ENCODE assay signal across 10 mouse cellular contexts in the genomic region with DNA sequence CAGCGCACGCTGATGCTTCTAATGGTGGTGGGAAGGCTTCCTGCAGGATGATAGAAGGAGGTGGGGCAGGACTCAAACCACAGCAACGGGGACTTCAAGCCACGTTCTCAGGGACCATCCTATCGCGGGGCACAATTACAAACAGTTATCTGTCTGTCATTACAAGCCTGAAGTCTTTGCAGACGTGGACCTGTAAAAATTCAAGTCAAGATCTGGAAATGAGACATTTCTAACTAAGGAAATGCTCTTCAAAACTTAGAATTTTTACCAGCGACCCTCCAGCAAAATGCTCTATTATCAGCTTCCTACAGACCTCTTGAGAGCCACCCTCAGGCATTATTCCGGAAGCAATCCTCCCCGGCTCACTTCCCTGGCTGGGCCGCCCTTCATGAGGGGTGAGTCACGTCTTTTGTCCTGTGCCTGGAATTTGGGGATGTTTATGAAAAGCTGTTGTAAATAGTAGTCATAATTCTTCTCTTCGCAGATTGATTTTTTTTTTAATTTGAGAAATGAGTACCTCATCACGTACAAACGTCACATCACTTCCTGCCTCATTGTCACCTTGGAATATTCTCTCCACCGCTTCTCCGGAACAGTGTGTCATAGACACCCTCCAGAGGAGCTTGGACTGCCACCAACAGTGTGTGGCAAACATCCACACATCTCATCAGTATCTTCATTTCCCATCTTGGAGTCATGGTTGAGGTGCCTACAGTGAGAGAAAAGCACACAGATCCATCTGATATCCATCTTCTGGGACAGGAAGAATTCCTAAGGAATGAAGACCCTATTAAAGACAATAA. TPM values are rescaled to one million over a fixed set of nuclear protein-coding genes. Genes with fewer than 3 reads are reported as not detected.
DNase-seq lines count a peak whose midpoint lies in the region; ATAC-seq and TF ChIP-seq lines count a peak whose summit lies in the region.
"Had no signal": no experiment of that assay in that cellular context is flagged by ENCODE, and none has a peak within 500 bp of the region (broad histone marks: within the 10 kb centered on the region; RNA-seq: fewer than 3 reads in every experiment).

No protein-coding gene starts in this region.

- ATAC-seq in lung, embryonic 15.5 days (ENCODE audit: borderline replicate concordance, extremely low read depth, low FRiP score, low TSS enrichment) = 0 out of 2 replicates have a peak, but pooled peaks have one; percentile 45
- ATAC-seq: midbrain, embryonic 13.5 days had no signal

- H3K36me3 ChIP-seq in lung, embryonic 15.5 days = no peaks in the 10 kb centered on the region
- H3K36me3 ChIP-seq: midbrain, embryonic 13.5 days had no signal

- TF ChIP-seq CTCF in cortical plate, adult 2 months (IDR thresholded peaks at IDR 0.05; ENCODE audit: extremely low read depth, insufficient read depth, low read length) = no peak

- H3K27me3 ChIP-seq in lung, embryonic 15.5 days = no peaks in the 10 kb centered on the region
- H3K27me3 ChIP-seq: midbrain, embryonic 13.5 days had no signal

- WGBS in lung, embryonic 15.5 days = 54% methylated on average over 17 of the region's 17 CpGs

- no peaks in the 10 kb centered on the region for H3K9me3 ChIP-seq in lung, embryonic 15.5 days
- H3K9me3 ChIP-seq: midbrain, embryonic 13.5 days had no signal

- H3K4me3 ChIP-seq in cortical plate, adult 2 months (ENCODE audit: insufficient read depth, low read length) = no peak overlapping the region
- no peak overlapping the region for H3K4me3 ChIP-seq in lung, embryonic 15.5 days
- H3K4me3 ChIP-seq: midbrain, embryonic 13.5 days had no signal

- no peak for TF ChIP-seq POLR2A in cortical plate, adult 2 months (IDR thresholded peaks at IDR 0.05; ENCODE audit: extremely low read depth, insufficient read depth, low read length)

- H3K4me2 ChIP-seq in lung, embryonic 15.5 days = no peak overlapping the region
- H3K4me2 ChIP-seq: midbrain, embryonic 13.5 days had no signal

- DNase-seq in adrenal gland, adult 8-10 months = peak; percentile 60
- peak; percentile 71 for DNase-seq in kidney, adult 9 months
- DNase-seq in cerebellum, adult 9-11 months = no peak
- DNase-seq in urinary bladder, postnatal 4 days (ENCODE audit: low spot score in 2 of 2) = no peak
- DNase-seq in cerebellum, adult 11 months = no peak
- DNase-seq in retina, embryonic 14.5 days (ENCODE audit: low spot score) = no peak
- DNase-seq: layer of hippocampus, adult 9-11 months had no signal

- H3K4me1 ChIP-seq in cortical plate, adult 2 months (ENCODE audit: control insufficient read depth, insufficient read depth, low read length) = no peaks in the 10 kb centered on the region
- H3K4me1 ChIP-seq in lung, embryonic 15.5 days = peaks cover 6% of the 10 kb centered on the region
- H3K4me1 ChIP-seq: midbrain, embryonic 13.5 days had no signal

- peak overlapping the region; percentile 94; the same call in 1 of the 2 replicates for H3K27ac ChIP-seq in cortical plate, adult 2 months (ENCODE audit: insufficient read depth, low read length)
- peak overlapping the region; percentile 34; the same call in 1 of the 2 replicates for H3K27ac ChIP-seq in lung, embryonic 15.5 days
- H3K27ac ChIP-seq: midbrain, embryonic 13.5 days had no signal

- H3K9ac ChIP-seq in lung, embryonic 15.5 days = no peak overlapping the region
- H3K9ac ChIP-seq: midbrain, embryonic 13.5 days had no signal

RNA-seq across cellular contexts. Expression of a gene that starts 23.6 kb away (rescaled TPM):
- total RNA-seq in adrenal gland, adult 8-10 months (2022) = 10 to 100 TPM; 15.2 to 32.1 (median 26.2) TPM
- 14.5 and 15.3 TPM in 2 replicates for polyA plus RNA-seq in cortical plate, adult 2 months (2012; rRNA removed)
- 3.8 and 5.1 TPM in 2 replicates for polyA plus RNA-seq in lung, embryonic 15.5 days (2015; fragmentation: Nextera tagmentation; extraction: Ambion mirVana)

RNA-seq across cellular contexts. Expression of a gene that starts 38.9 kb away (rescaled TPM):
- total RNA-seq in adrenal gland, adult 8-10 months (2022) = 1 to 10 TPM; 3.2 to 4.7 (median 3.8) TPM
- 22.5 and 24.5 TPM in 2 replicates for polyA plus RNA-seq in cortical plate, adult 2 months (2012; rRNA removed)
- polyA plus RNA-seq in lung, embryonic 15.5 days (2015; fragmentation: Nextera tagmentation; extraction: Ambion mirVana) = 7.3 and 8.5 TPM in 2 replicates

RNA-seq across cellular contexts. Expression of a gene that starts 58.0 kb away (rescaled TPM):
- 100 to 1,000 TPM; 172 to 235 (median 197) TPM for total RNA-seq in adrenal gland, adult 8-10 months (2022)
- 212 TPM in 2 replicates for polyA plus RNA-seq in cortical plate, adult 2 months (2012; rRNA removed)
- 487 and 547 TPM in 2 replicates for polyA plus RNA-seq in lung, embryonic 15.5 days (2015; fragmentation: Nextera tagmentation; extraction: Ambion mirVana)

Comparison
In these comparisons a context has a peak if more than half of its experiments do, and no peak if none do; other contexts are left out.
1. DNase-seq: peak in adrenal gland, adult 8-10 months (single experiment) and kidney, adult 9 months (single experiment); none in cerebellum, adult 9-11 months (single experiment), urinary bladder, postnatal 4 days (0 of 2), cerebellum, adult 11 months (single experiment) and retina, embryonic 14.5 days (single experiment).